Mouse (Mus musculus): ENCODE results near the gene Msx1.

GRCm38 (mm10) chr5:37865471-37865870 is 41.1 kb upstream of the Msx1 start:
- no peak for TF ChIP-seq CTCF (IDR thresholded peaks at IDR 0.05; ENCODE audit: low read depth, low read length)
- TF ChIP-seq POLR2A (IDR thresholded peaks at IDR 0.05; ENCODE audit: insufficient read depth, low read length), result no peak
